Mouse (Mus musculus) layer of hippocampus, postnatal 25 days (tissue): ENCODE measurements at regions not wholly inside any gene's neighbourhood (a gene's known extent, or its start where the extent isn't known, plus 50 kb on each side); places are given as distances from the start of the nearest gene placed in this dataset.
"Not testable (repeated sequence)": the region's sequence is repeated elsewhere in the genome, so short reads cannot be mapped to it uniquely, and the experiment has no call there.

Experiments used
- DNase-seq, 2 experiments: peaks; one replicate each; pipeline ENCODE4 v3.0.0; 2022; ENCODE audit warnings: mixed read lengths in 2 of 2, low spot score in 1 of 2; ENCODE audit errors: extremely low spot score in 1 of 2

GRCm38 (mm10) chr2:92664939-92665338 is 65.4 kb downstream of the Chst1 start:
- DNase-seq, result no peak

- no peak for DNase-seq
Observed at GRCm38 (mm10) chr2:92667192-92667591, 67.7 kb downstream of the Chst1 start.

- DNase-seq, result no peak
Observed at GRCm38 (mm10) chr2:92667756-92668155, 68.2 kb downstream of the Chst1 start.

- not testable (repeated sequence) for DNase-seq
Observed at GRCm38 (mm10) chr2:92669431-92670081, 70.0 kb downstream of the Chst1 start.

GRCm38 (mm10) chr2:92671586-92671985 is 72.1 kb downstream of the Chst1 start:
- DNase-seq, result peak in 1 of 2 experiments; percentile 47

GRCm38 (mm10) chr2:92672106-92672505 is 72.6 kb downstream of the Chst1 start:
- no peak for DNase-seq

GRCm38 (mm10) chr2:92673064-92673813 is 73.7 kb downstream of the Chst1 start:
- no peak for DNase-seq

- no peak for DNase-seq
Observed at GRCm38 (mm10) chr2:92673931-92674330, 74.4 kb downstream of the Chst1 start.

GRCm38 (mm10) chr2:92675247-92675646 is 75.7 kb downstream of the Chst1 start:
- DNase-seq, result peak in 1 of 2 experiments; percentile 53

GRCm38 (mm10) chr2:92678276-92678930 is 78.9 kb downstream of the Chst1 start:
- DNase-seq, result no peak

- no peak for DNase-seq
Observed at GRCm38 (mm10) chr2:92678999-92679704, 79.6 kb downstream of the Chst1 start.

GRCm38 (mm10) chr2:92682256-92682655 is 82.7 kb downstream of the Chst1 start:
- no peak for DNase-seq

GRCm38 (mm10) chr2:92687702-92688101 is 88.2 kb downstream of the Chst1 start:
- DNase-seq, result no peak

GRCm38 (mm10) chr2:92689203-92689602 is 89.7 kb downstream of the Chst1 start:
- DNase-seq, result no peak

- DNase-seq, result no peak
Observed at GRCm38 (mm10) chr2:92690304-92690703, 90.8 kb downstream of the Chst1 start.

- no peak for DNase-seq
Observed at GRCm38 (mm10) chr2:92691438-92691837, 91.9 kb downstream of the Chst1 start.

- no peak for DNase-seq
Observed at GRCm38 (mm10) chr2:92692623-92693022, 93.1 kb downstream of the Chst1 start.

- no peak for DNase-seq
Observed at GRCm38 (mm10) chr2:92693024-92693423, 93.5 kb downstream of the Chst1 start.

- DNase-seq, result no peak
Observed at GRCm38 (mm10) chr2:92694797-92695196, 95.3 kb downstream of the Chst1 start.

- DNase-seq, result no peak
Observed at GRCm38 (mm10) chr2:92695869-92696268, 96.4 kb downstream of the Chst1 start.

GRCm38 (mm10) chr2:92697721-92698120 is 98.2 kb downstream of the Chst1 start:
- DNase-seq, result no peak
